Mouse (Mus musculus) neutrophil, adult 5-6 weeks (primary cell): ENCODE measurements around the gene Gnat2. TPM values are rescaled to one million over a fixed set of nuclear protein-coding genes. Genes with fewer than 3 reads are reported as not detected.

Source experiments
- ATAC-seq: fragments of 151-379, 151-347 bp; 2 replicates; pipeline ENCODE4 v1.8.0; 2017; ENCODE audit warnings: mild to moderate bottlenecking, moderate TSS enrichment; ENCODE audit not compliant: insufficient number of reproducible peaks, poor library complexity, low FRiP score, severe bottlenecking; ENCODE audit errors: extremely low read depth
- total RNA-seq: library from RNA; stranded (forward); fragments of 200-1000 nt; gene quantifications from 2 replicates; pipeline ENCODE4 v1.2.3, GENCODE M21; 2017

Gene Gnat2
- total RNA-seq, result not detected in 2 replicates

GRCm38 (mm10) chr3:108092536-108093115 is at the start of gene Gnat2:
TSS of gene Gnat2 (plus strand) at chr3:108092789.
- ATAC-seq, result no peak

GRCm38 (mm10) chr3:108044394-108045140 is 48.0 kb upstream of the Gnat2 start, which contains the start of gene Gstm4:
TSS of gene Gstm4 (minus strand) at chr3:108044894.
- peak; percentile 96 for ATAC-seq

GRCm38 (mm10) chr3:108046944-108047655 is 45.5 kb upstream of the Gnat2 start:
- no peak for ATAC-seq

- no peak for ATAC-seq
Measured at GRCm38 (mm10) chr3:108048306-108048705, 44.3 kb upstream of the Gnat2 start.

GRCm38 (mm10) chr3:108050493-108050892 is 42.1 kb upstream of the Gnat2 start:
- ATAC-seq, result no peak

GRCm38 (mm10) chr3:108061420-108061819 is 31.2 kb upstream of the Gnat2 start:
- ATAC-seq, result peak; percentile 68

- ATAC-seq, result no peak
Measured at GRCm38 (mm10) chr3:108062648-108063047, 29.9 kb upstream of the Gnat2 start.

GRCm38 (mm10) chr3:108064672-108065071 is 27.9 kb upstream of the Gnat2 start:
- no peak for ATAC-seq

GRCm38 (mm10) chr3:108065551-108065950 is 27.0 kb upstream of the Gnat2 start:
- ATAC-seq, result no peak

GRCm38 (mm10) chr3:108067370-108067934 is 25.1 kb upstream of the Gnat2 start:
- ATAC-seq, result no peak

- no peak for ATAC-seq
Measured at GRCm38 (mm10) chr3:108068826-108069225, 23.8 kb upstream of the Gnat2 start.

GRCm38 (mm10) chr3:108069231-108069870 is 23.2 kb upstream of the Gnat2 start:
- ATAC-seq, result no peak

- ATAC-seq, result peak; percentile 86
Measured at GRCm38 (mm10) chr3:108070295-108071293, 22.0 kb upstream of the Gnat2 start.

- ATAC-seq, result no peak
Measured at GRCm38 (mm10) chr3:108072983-108073569, 19.5 kb upstream of the Gnat2 start.

- no peak for ATAC-seq
Measured at GRCm38 (mm10) chr3:108076836-108077235, 15.8 kb upstream of the Gnat2 start.

GRCm38 (mm10) chr3:108081681-108082080 is 10.9 kb upstream of the Gnat2 start:
- no peak for ATAC-seq

- ATAC-seq, result no peak
Measured at GRCm38 (mm10) chr3:108082251-108082875, 10.2 kb upstream of the Gnat2 start.
